Mouse (Mus musculus) hindbrain, embryonic 14.5 days (tissue): Measurements from ENCODE around the gene AU022252. TPM values are rescaled to one million over a fixed set of nuclear protein-coding genes. Genes with fewer than 3 reads are reported as not detected.
A peak's percentile ranks its signal among the peaks of the same experiment; 100 is the strongest.

ENCODE experiments used
- ATAC-seq: fragments of 200-750 bp; cut with Nextera tagmentation; 2 replicates; pipeline ENCODE4 v1.8.0; 2017; ENCODE audit warnings: moderate number of reproducible peaks, mild to moderate bottlenecking, moderate TSS enrichment, moderate library complexity; ENCODE audit not compliant: low FRiP score
- DNase-seq: peaks from one replicate; pipeline ENCODE4 v3.0.0-alpha.2; 2015; ENCODE audit warnings: low spot score
- H3K27ac ChIP-seq: fragments of 300-500 bp; sonication (generic); 2 replicates; pipeline ENCODE4 v1.5.1; 2014; ENCODE audit warnings: mild to moderate bottlenecking, moderate library complexity
- H3K27me3 ChIP-seq: fragments of 300-500 bp; sonication (generic); 2 replicates; pipeline ENCODE4 v1.6.1; 2014; ENCODE audit warnings: mild to moderate bottlenecking, low read length, mixed read lengths; ENCODE audit not compliant: control insufficient read depth, insufficient read depth
- H3K36me3 ChIP-seq: fragments of 300-500 bp; sonication (generic); replicated peaks from 2 replicates; pipeline ENCODE4 v1.6.1; 2014; ENCODE audit not compliant: control insufficient read depth, insufficient read depth
- H3K4me1 ChIP-seq: fragments of 300-500 bp; sonication (generic); replicated peaks from 2 replicates; pipeline ENCODE4 v1.6.1; 2014; ENCODE audit warnings: antibody characterized with exemption, low read length, mixed read lengths; ENCODE audit not compliant: control insufficient read depth, insufficient read depth
- H3K4me2 ChIP-seq: fragments of 300-500 bp; sonication (generic); replicated peaks from 2 replicates; pipeline ENCODE4 v1.6.1; 2014; ENCODE audit warnings: mild to moderate bottlenecking, moderate library complexity
- H3K4me3 ChIP-seq: fragments of 300-500 bp; sonication (generic); replicated peaks from 2 replicates; pipeline ENCODE4 v1.5.1; 2014; ENCODE audit warnings: mild to moderate bottlenecking, low read length
- H3K9ac ChIP-seq: fragments of 300-500 bp; sonication (generic); 2 replicates; pipeline ENCODE4 v1.6.1; 2014
- H3K9me3 ChIP-seq: fragments of 300-500 bp; sonication (generic); 2 replicates; pipeline ENCODE4 v1.6.1; 2016; ENCODE audit warnings: low read length; ENCODE audit not compliant: control insufficient read depth
- WGBS: fragments of 180-500 bp; shearing (Covaris S2); extraction: QIAGEN DNeasy Blood & Tissue Kit; methylation state at CpG from one replicate; pipeline ENCODE4 v1.1.7; 2014; 5-methylcytosine and 5-hydroxymethylcytosine counted together
- polyA plus RNA-seq: library from polyadenylated mRNA; unstranded; fragments of >200 nt; fragmentation: Nextera tagmentation; extraction: Ambion mirVana; gene quantifications from 2 replicates; pipeline ENCODE4 v1.2.1, GENCODE M21; 2014

Gene AU022252
- polyA plus RNA-seq, 1 experiment from 2014 or later, result 26.3 TPM

DNA sequence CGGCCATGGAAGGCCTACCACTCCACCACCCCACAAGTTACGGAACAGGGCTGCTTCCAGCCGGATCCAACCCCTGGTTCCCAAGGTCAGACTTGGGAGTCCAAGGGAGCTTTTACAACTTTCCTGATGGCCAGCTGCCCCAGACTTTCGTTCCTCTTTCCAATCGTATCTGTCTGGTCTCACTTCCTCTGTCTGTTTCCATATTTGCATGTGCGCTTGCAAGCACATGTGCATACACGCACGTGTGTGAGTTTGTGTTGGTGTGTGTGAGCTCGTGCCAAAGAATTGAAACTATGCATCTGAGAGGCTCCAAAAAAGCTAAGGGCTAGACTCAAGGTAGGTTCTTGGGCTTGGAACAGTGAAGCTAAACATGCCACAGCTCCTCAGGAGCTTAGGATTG, 51.1 kb downstream of the AU022252 start:
- ATAC-seq, result no peak
- 90% methylated on average over 9 of the region's 9 CpGs for WGBS
- no peaks in the 10 kb centered on the region for H3K4me1 ChIP-seq
- H3K27ac ChIP-seq, result no peak overlapping the region
- no peak overlapping the region for H3K4me3 ChIP-seq
- no peak overlapping the region for H3K4me2 ChIP-seq
- no peaks in the 10 kb centered on the region for H3K27me3 ChIP-seq
- no peak overlapping the region for H3K9ac ChIP-seq
- no peaks in the 10 kb centered on the region for H3K9me3 ChIP-seq
- H3K36me3 ChIP-seq, result no peaks in the 10 kb centered on the region
- no peak for DNase-seq

DNA sequence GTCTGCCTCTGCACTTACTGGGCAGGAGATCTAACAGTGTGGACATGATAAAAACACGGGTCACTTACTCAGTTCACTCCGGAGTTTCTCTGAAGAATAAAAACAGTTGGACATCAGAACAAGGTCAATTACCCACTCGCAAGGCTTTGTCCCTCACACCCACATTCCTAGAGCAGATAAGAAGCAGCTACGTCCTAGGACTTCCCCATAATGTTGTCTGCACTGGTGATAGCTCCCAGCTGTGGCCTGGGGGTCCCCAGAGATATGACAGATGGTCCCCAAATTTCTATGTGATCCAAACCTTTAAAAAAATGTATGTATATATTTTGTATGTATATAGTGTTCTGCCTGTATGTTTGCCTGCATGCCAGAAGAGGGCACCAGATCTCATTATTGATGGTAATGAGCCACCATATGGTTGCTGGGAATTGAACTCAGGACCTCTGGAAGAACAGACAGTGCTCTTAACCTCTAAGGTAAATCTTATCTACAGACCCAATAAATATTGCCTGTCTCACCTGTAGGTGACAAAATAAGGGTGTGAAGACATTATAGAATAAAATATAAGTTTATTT, 52.3 kb downstream of the AU022252 start:
- no peak overlapping the region for H3K27ac ChIP-seq
- no peaks in the 10 kb centered on the region for H3K9me3 ChIP-seq
- ATAC-seq, result no peak
- no peak overlapping the region for H3K9ac ChIP-seq
- WGBS, result 59% methylated on average over 4 of the region's 4 CpGs
- no peak overlapping the region for H3K4me2 ChIP-seq
- no peak for DNase-seq
- no peaks in the 10 kb centered on the region for H3K27me3 ChIP-seq
- H3K36me3 ChIP-seq, result no peaks in the 10 kb centered on the region
- no peaks in the 10 kb centered on the region for H3K4me1 ChIP-seq
- H3K4me3 ChIP-seq, result no peak overlapping the region

GRCm38 (mm10) chr4:119178331-119178730, 54.2 kb downstream of the AU022252 start:
- no peak for ATAC-seq
- Histone ChIP-seq H3K36me3 (no peaks in the 10 kb centered on the region), H3K27me3 (no peaks in the 10 kb centered on the region), H3K4me2 (no peak overlapping the region), H3K4me1 (0 out of 2 replicates have a peak, but pooled peaks cover under 1% of the 10 kb centered on the region), H3K9ac (no peak overlapping the region), H3K27ac (no peak overlapping the region), H3K9me3 (no peaks in the 10 kb centered on the region), H3K4me3 (no peak overlapping the region)
- no peak for DNase-seq
- WGBS, result 79% methylated on average over 18 of the region's 18 CpGs

DNA sequence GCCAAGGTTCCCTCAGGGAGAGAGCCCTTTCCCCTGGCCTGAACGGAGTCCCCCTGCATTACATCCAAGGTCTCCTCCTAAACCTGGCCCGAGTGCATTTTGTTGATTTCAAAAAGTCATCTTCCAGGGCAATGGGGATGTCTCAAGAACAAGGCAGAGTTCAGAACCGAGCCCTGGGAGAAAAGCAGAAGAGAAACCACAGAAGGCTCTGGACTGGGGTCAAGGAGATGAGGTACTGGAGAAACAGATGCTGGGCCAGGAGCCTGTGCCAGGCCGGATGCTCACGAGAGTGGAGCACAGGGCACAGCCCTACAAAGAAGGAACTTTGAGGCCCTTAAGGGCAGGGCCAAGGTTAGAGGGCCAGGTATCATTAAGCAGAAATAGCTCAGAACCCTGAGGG, 54.8 kb downstream of the AU022252 start:
- no peak for ATAC-seq
- no peaks in the 10 kb centered on the region for H3K27me3 ChIP-seq
- H3K4me1 ChIP-seq, result peaks cover 7% of the 10 kb centered on the region
- H3K27ac ChIP-seq, result no peak overlapping the region
- WGBS, result 75% methylated on average over 5 of the region's 5 CpGs
- H3K4me3 ChIP-seq, result no peak overlapping the region
- DNase-seq, result no peak
- no peaks in the 10 kb centered on the region for H3K9me3 ChIP-seq
- no peak overlapping the region for H3K9ac ChIP-seq
- H3K36me3 ChIP-seq, result no peaks in the 10 kb centered on the region
- no peak overlapping the region for H3K4me2 ChIP-seq

GRCm38 (mm10) chr4:119173851-119174453, 58.6 kb downstream of the AU022252 start, which contains the start of gene Zfp691:
Gene Zfp691, minus strand, starts transcription at chr4:119174195.
- Histone ChIP-seq H3K9me3 (no peaks in the 10 kb centered on the region), H3K36me3 (peaks cover 8% of the 10 kb centered on the region), H3K4me1 (peaks cover 11% of the 10 kb centered on the region), H3K4me2 (peak within 1 kb of the TSS; percentile 92), H3K27me3 (no peaks in the 10 kb centered on the region), H3K4me3 (peak within 1 kb of the TSS; percentile 67), H3K9ac (peak within 1 kb of the TSS; percentile 77), H3K27ac (peak within 1 kb of the TSS; percentile 54)
- DNase-seq (peak; percentile 97), ATAC-seq (peak; percentile 100)
- under 1% methylated on average over 39 of the region's 40 CpGs for WGBS

- Histone ChIP-seq H3K27ac (peak overlapping the region; percentile 54; the same call in 1 of the 2 replicates), H3K4me1 (peaks cover 11% of the 10 kb centered on the region), H3K9ac (peak overlapping the region; percentile 77), H3K36me3 (peaks cover 8% of the 10 kb centered on the region), H3K9me3 (no peaks in the 10 kb centered on the region), H3K4me3 (peak overlapping the region; percentile 67), H3K4me2 (peak overlapping the region; percentile 92), H3K27me3 (no peaks in the 10 kb centered on the region)
- whole genome bisulfite sequencing, result 44% methylated on average over 18 of the region's 18 CpGs
- ATAC-seq (no peak), DNase-seq (no peak)
Observed at GRCm38 (mm10) chr4:119172919-119173650, 59.4 kb downstream of the AU022252 start.

DNA sequence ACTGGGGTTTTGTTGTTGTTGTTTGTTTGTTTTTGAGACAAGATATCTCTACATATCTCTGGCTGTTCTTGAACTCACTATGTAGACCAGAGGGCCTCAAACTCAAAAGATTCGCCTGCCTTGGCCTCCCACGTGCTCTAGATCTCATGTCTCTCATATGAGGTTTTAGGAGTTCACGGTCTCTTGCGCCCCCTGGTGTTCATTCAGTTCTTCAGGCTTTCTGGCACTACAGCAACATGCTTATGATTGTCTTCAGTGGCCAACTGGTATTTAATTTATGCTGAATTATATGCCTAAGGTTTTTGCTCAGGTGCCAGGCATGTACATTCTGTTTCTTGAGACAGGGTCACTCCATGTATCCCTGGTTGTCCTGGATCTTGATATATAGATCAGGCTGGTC, 64.8 kb downstream of the AU022252 start:
- 4% methylated on average over 4 of the region's 4 CpGs for WGBS
- peaks cover 4% of the 10 kb centered on the region for H3K4me1 ChIP-seq
- H3K4me2 ChIP-seq, result no peak overlapping the region
- no peaks in the 10 kb centered on the region for H3K27me3 ChIP-seq
- 0 out of 2 replicates have a peak, but pooled peaks have one; percentile 48 for ATAC-seq
- H3K27ac ChIP-seq, result no peak overlapping the region
- H3K36me3 ChIP-seq, result peaks cover 8% of the 10 kb centered on the region
- no peaks in the 10 kb centered on the region for H3K9me3 ChIP-seq
- DNase-seq, result peak; percentile 89
- no peak overlapping the region for H3K4me3 ChIP-seq
- no peak overlapping the region for H3K9ac ChIP-seq

- Histone ChIP-seq H3K9ac (no peak overlapping the region), H3K4me1 (no peaks in the 10 kb centered on the region; the same call in 1 of the 2 replicates), H3K27me3 (no peaks in the 10 kb centered on the region), H3K4me2 (no peak overlapping the region), H3K4me3 (no peak overlapping the region), H3K9me3 (no peaks in the 10 kb centered on the region), H3K36me3 (peaks cover 8% of the 10 kb centered on the region), H3K27ac (no peak overlapping the region)
- WGBS, result 93% methylated on average over 4 of the region's 4 CpGs
- DNase-seq, result no peak
- ATAC-seq, result no peak
Observed at GRCm38 (mm10) chr4:119167068-119167467, 65.4 kb downstream of the AU022252 start.

DNA sequence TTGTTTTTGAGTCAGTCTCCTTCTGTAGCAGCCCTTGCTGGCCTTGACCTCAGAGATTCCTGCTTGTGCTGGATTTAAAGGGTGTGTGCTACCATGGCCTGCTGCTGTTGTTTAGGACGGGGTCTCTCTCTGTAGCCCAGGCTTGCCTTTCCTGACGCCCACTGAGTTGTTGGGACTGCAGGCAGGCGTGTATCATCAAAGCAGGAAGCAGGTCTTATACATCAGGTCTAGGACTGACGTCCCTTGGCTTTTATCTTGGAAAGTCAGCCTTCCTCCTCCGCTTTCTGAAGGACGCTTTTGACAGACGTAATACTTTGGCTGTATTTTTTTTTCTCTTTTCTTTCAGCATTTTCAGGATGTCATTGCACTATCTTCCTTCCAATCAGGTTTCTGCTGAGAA, 66.6 kb downstream of the AU022252 start:
- WGBS, result 76% methylated on average over 7 of the region's 7 CpGs
- H3K27me3 ChIP-seq, result no peaks in the 10 kb centered on the region
- no peak overlapping the region for H3K9ac ChIP-seq
- H3K4me3 ChIP-seq, result no peak overlapping the region
- no peak for DNase-seq
- no peak overlapping the region for H3K4me2 ChIP-seq
- no peak overlapping the region for H3K27ac ChIP-seq
- peaks cover 8% of the 10 kb centered on the region for H3K36me3 ChIP-seq
- no peaks in the 10 kb centered on the region for H3K4me1 ChIP-seq
- no peaks in the 10 kb centered on the region for H3K9me3 ChIP-seq
- ATAC-seq, result no peak
